Mouse (Mus musculus) mouse trophoblast stem cell (cell line): ENCODE results near the gene Tas2r113.
"Not testable (repeated sequence)": the region's sequence is repeated elsewhere in the genome, so short reads cannot be mapped to it uniquely, and the experiment has no call there.

Source experiments
- in situ Hi-C, 2 experiments: fragments of 300-500 bp; cut with MseI, MboI; formaldehyde crosslinking; loops; 2 replicates in 1 of 2; 3 replicates in 1 of 2; pipeline ENCODE4 v1.15.1; 2025

Tas2r113 gene

GRCm38 (mm10) chr6:132892711-132893110, at the start of gene Tas2r113:
Gene Tas2r113, plus strand, starts transcription at chr6:132893011.
- in situ Hi-C loops: no loop called here

GRCm38 (mm10) chr6:132846842-132847241, 46.0 kb upstream of the Tas2r113 start, which contains the start of gene Tas2r123:
Gene Tas2r123, plus strand, starts transcription at chr6:132847142.
- in situ Hi-C loops: no loop called here

- in situ Hi-C loops: no loop called here
Observed at GRCm38 (mm10) chr6:132855138-132855537, 37.7 kb upstream of the Tas2r113 start, which contains the start of gene Tas2r116. Gene Tas2r116, plus strand, starts transcription at chr6:132855438.

GRCm38 (mm10) chr6:132867708-132868107, 25.1 kb upstream of the Tas2r113 start, which contains the start of gene Tas2r110:
Gene Tas2r110, plus strand, starts transcription at chr6:132868008.
- in situ Hi-C loops: no loop called here

GRCm38 (mm10) chr6:132909351-132909750, 16.5 kb downstream of the Tas2r113 start, which contains the start of gene Tas2r125:
Gene Tas2r125, plus strand, starts transcription at chr6:132909651.
- in situ Hi-C loops: no loop called here

- in situ Hi-C loops: not testable (repeated sequence)
Observed at GRCm38 (mm10) chr6:132941376-132941775, 48.6 kb downstream of the Tas2r113 start.
